Mouse (Mus musculus): ENCODE measurements around the gene Peg3. TPM values are rescaled to one million over a fixed set of nuclear protein-coding genes. Genes with fewer than 3 reads are reported as not detected.
A peak's percentile ranks its signal among the peaks of the same experiment; 100 is the strongest.
"Not testable (repeated sequence)": the region's sequence is repeated elsewhere in the genome, so short reads cannot be mapped to it uniquely, and the experiment has no call there.

The Peg3 gene
- total RNA-seq (2021): 100 to 1,000 TPM; 160 to 182 TPM

DNA sequence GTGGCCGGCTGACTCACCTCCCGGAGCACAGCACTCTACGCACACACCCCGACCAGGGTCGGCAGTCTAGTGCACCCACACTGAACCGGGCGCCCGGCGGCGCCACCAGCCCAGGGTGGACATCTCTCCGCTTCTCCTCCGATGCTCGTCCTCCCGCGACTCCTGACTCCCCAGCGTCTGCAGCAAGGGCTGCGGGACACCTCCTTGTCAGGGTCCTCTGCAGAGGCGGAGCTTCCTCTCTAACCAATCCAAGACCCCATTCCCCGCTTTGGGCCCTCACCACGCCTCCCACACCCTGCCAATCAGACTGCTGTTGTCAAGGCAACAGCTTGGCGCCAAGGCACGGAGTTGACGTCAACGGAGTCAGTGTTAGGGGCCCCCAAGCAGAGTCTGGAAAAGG is at the start of gene Peg3, which contains the start of gene Usp29:
Peg3 (minus strand) TSS at position 191 of the 400 bp plus-strand sequence.
Usp29 (plus strand) TSS at position 338 of the 400 bp plus-strand sequence.
- DNase-seq (ENCODE audit: extremely low spot score in 1 of 2, low spot score in 1 of 2): peak; percentile 69

DNA sequence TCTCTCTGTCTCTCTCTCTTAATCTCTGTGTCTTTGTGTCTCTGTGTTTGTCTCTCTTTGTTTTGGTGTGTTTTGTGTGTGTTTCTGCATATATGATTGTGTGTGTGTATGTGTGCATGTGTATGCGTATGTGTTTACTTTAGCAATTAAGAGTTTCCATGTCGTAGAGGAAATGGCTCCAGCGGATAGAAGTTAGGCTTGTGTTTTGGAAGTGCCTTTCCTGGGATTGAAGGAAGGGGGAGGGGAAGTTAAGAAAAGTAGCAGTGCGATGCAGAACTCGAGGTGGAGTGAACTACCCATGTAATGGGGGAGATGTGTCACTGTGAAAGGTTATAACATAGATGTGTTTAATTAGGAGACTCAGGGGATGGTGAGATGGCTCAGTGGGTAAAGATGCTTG is 48.9 kb upstream of the Peg3 start:
- DNase-seq (ENCODE audit: extremely low spot score in 1 of 2, low spot score in 1 of 2): no peak

DNA sequence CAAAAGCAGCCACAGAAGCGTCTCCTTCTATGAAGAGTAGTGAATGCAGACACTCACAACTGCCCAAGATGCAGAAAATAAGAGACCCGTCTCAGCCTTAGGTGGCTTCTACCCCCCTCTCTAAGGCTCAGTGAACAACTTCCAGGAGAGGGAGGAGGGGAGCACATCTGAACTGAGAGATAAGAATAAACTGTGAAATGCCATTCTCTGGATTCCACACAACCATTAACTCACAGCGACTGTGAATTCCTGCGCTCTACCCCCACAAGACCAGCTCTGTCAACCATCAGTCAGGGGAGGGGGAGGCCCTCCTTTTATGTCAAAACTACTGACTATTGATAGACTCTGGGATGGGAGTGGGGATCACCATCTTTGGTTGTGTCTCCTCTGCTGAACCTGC is 47.5 kb upstream of the Peg3 start:
- no peak for DNase-seq (ENCODE audit: extremely low spot score in 1 of 2, low spot score in 1 of 2)

DNA sequence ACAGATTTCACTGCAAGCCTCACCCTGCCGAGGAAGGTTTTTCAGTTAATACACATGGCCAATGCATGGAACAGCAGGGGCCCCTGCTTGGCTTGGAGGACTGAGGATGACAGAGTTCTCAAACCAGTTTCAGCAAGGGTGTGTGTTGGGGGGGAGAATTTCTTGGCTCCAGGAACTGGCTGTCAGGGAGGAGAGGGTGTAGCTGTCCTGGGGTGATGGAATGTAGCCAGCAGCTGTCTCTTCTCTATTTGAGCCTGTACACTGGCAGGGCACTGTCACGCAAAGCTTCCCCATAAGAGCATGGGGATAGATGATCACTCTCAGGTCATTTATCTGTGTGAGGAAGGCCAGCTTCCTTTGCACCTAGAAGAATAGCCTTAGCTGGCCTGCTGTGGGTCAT is 46.9 kb upstream of the Peg3 start:
- DNase-seq (ENCODE audit: extremely low spot score in 1 of 2, low spot score in 1 of 2): no peak

DNA sequence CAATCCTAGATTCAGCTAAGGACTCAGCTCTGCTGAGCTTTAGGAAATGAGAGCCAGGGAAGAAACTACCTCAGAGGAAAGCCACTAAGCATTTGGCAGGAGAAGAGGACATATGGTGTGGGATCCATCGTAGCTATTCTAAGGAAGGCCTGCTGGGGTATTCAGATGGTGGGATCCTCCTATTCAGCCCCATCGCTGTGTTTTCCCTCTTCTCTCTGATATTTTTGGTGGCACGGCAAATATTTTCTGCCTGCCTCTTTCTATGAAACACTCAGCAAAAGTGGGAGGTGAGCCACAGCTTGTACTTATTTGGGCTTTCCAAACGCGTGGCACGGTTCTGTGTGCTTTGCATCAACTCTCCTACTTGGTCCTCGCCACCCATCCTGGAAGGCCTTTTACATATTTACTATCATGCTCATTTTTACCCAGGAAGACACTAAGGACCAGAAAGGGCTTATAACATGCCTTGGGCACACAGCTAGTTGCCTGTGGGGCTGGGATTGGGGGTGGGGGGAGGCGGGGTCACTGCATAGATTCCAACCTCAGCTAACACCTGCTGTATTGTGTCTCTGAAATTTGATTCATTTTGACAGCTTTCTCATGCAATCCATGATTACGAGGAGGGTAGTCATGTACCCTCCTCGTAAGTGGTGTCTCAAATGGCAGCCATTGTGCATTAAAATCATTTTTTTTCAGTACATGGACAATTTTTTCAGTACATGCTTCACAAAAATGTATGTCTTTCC is 46.3 kb upstream of the Peg3 start:
- peak; percentile 8 to 21 for DNase-seq (ENCODE audit: extremely low spot score in 1 of 2, low spot score in 1 of 2)

DNA sequence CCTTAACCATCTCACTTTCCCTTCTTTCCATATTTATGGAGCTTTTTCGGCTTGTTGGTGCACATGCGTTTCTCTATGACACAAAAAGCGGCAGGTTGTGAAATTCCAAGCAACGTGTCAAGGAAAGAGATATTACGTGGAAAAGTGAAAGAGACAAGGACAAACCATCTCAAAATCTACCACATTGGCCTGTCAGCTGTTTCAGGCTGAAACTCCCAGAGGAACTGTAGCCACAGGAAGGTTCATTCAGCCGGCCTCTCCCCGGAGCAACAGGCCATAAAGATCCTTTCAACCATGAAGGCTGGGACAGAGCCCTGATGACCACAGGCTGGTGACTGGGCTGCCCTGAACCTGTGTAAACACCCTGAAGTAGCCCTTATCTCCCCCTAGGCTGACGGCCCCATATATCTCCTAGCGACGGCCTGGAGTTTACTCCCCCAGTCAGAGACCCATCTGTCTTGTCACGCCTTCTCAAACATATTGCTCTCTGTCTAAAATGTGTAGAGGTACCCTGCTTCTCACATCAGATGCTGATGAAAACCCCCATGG is 43.7 kb upstream of the Peg3 start:
- DNase-seq (ENCODE audit: extremely low spot score in 1 of 2, low spot score in 1 of 2): not testable (repeated sequence)

DNA sequence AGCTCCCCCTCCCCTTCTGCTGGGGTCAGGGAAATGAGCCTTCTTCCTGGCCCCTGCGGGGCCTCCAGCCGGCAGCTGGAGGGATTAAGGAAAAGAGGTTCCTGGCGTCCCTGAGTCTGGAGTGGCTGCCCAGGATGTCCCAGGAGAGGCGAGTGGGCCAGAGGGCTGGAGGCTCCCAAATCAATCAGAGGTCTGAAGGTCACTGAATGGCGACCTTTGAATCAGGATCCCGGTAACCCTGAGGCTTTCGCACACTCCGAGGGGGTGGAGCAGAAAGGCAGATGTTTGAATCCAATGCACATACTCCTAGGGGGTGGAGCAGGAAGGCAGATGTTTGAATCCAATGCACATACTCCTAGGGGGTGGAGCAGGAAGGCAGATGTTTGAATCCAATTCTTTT is 40.1 kb upstream of the Peg3 start:
- no peak for DNase-seq (ENCODE audit: extremely low spot score in 1 of 2, low spot score in 1 of 2)

DNA sequence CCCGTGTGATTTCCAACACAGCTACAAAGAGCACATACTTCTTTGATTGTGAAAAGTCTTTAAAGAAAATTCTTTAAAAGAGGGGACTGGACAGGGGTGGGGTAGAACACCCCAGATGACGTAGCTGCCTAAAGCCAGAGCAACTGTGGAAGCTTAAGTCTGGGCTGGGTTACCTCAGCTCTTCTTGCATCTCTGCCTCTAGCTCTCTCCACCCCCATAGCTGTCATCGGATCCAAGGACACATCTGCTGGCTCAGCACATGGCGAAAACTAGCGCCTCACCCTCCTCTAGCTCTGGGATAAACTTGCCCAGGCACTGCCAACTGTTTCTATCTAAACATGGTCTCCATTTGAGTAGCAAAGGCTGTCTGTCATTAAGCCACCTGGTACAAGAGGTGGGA is 35.0 kb upstream of the Peg3 start:
- DNase-seq (ENCODE audit: extremely low spot score in 1 of 2, low spot score in 1 of 2): no peak

DNA sequence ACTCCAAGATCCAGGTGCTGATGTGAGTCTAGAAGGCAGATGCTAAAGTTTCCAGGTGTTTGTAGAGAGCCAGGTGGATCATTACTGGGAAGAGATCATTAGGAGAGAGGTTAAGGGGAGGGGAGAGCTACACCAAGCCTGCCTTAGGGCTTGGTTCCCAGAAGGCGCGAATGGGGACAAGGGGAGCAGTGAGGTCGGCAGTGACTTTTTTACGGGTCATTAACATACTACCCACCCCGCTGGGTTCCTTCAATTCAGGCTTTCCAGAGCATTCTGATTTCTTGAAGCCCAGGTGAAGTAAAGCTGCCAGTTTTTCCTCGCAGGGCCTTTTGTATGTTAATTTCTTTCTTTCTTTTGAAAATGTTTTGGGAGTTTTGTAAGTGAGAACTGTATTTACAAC is 29.9 kb upstream of the Peg3 start:
- DNase-seq (ENCODE audit: extremely low spot score in 1 of 2, low spot score in 1 of 2): no peak

DNA sequence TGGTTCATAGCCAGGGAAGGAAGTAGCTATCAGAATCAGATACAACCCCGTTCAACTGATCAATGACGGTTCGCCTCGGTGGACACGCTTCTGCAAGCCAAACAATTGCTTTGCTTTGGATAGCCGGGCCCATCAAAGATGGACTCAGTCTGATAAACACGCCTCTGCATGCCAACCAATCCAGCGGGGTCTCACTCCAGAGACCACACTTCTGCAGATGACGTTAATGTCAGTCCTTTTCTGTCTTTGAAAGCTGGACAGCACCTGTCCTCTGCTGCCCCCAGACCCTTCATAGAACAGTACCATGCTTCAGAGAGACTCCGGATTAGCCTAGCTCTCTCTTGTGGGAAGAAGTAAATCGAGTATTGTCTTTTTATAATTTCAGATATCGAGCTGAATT is 29.5 kb upstream of the Peg3 start:
- no peak for DNase-seq (ENCODE audit: extremely low spot score in 1 of 2, low spot score in 1 of 2)

DNA sequence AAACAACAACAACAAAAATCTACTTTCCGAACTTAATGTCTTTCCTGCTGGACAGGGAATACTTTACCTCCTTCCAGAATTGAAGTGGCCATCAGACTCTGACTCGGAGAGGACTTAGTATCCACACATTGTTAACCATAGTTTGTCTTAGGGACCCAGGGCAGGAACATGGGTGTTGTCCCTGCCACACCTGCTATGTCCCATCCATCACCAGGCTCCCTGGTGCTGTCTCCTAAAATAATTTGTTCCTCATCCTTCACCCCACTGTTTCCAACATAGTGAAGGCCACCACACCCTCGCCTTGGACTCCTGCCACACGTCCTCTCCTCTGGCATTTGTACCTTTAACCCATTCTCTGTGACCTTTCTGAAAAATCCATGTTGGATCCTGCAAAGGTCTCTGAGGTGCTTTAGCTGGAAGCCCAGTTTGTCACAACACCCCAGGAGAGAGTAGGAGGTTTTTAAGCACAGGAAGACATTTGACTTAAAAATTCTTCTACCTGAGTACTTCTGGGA is 26.6 kb upstream of the Peg3 start:
- DNase-seq (ENCODE audit: extremely low spot score in 1 of 2, low spot score in 1 of 2): no peak

DNA sequence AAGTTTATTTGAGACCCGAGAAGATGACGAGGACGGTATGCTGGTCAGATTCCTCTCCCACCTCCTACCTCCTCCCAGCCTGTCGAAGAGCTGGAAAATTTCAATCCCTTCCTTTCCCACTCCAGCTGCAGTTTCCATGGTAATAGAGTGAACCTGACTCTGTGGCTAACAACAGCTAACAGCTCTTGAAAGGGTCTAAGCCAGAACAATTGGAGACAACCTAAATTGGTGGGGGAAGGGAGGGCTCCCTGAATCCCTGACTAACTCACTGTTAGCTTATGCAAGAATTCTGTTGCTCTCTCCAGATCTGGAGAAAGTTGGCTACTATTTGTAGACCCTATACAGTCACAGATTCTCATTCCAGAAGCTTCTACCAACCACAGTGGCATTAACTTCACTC is 23.2 kb upstream of the Peg3 start:
- DNase-seq (ENCODE audit: extremely low spot score in 1 of 2, low spot score in 1 of 2): no peak

DNA sequence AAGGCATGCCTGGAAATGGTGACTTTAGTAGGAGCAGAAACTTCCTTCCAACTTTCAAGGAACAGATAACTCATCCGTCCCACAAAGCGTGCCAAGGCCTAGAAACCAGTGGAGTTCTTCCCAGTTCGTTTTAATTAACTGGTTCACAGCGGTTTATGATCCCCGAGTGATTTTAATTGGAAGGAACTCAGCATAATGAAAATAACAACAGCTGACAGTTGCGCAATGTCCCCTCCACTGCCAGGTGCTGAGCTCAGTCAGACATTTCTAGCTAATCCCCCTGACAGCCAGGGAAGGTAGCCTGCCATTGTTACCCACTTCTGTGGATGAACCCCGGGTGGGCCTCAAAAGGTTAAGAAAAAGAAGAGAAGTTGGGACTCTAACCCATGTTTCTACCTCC is 19.0 kb upstream of the Peg3 start:
- DNase-seq (ENCODE audit: extremely low spot score in 1 of 2, low spot score in 1 of 2): peak in 1 of 2 experiments; percentile 6

DNA sequence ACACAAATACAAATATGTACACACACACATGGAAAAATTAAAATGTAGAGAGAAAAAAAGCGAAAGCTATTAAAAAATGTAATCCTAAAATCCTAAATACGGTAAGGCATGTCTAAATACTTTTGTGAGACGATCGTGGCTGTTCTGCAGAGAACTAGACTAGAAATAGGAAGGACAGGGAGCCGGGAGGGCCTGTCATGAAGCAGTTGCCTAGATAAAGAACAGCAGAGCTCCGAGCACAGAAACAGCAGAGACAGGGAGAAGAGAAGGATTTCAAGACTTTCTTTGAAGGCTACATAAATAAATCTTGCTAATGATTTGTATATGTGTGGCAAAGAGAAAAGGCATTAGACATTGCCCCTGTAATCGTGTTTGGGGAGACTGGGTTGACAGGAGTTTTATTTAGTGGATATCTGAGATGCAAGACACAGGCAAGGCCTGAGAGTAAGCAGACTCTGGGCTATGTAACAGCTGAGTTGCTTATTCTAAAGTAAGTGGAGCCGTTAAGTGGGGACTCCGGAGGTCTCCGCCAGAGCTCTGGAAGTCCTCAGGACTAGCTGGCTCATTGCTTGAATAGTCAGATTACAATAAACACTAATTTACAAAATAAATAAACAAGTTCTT is 14.2 kb upstream of the Peg3 start:
- no peak for DNase-seq (ENCODE audit: extremely low spot score in 1 of 2, low spot score in 1 of 2)

DNA sequence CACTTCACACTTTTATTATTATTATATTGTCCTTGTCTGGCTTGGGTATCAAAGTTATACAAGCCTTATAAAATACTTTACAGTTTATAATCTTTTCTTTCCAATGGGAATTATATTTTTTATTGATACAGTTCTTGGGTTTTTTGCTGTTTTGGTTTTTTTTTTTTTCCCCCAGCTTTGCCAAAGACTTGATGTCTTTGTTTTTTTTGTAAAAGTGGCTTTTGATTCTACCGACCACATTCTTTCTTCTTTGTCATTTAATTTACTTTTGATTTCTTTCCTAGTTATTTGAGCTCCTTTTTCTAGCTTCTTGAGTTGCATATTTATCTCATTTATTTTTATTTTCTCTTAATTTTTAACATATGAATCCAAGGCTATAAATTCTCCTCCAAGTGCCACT is 5.8 kb upstream of the Peg3 start:
- DNase-seq (ENCODE audit: extremely low spot score in 1 of 2, low spot score in 1 of 2): no peak

DNA sequence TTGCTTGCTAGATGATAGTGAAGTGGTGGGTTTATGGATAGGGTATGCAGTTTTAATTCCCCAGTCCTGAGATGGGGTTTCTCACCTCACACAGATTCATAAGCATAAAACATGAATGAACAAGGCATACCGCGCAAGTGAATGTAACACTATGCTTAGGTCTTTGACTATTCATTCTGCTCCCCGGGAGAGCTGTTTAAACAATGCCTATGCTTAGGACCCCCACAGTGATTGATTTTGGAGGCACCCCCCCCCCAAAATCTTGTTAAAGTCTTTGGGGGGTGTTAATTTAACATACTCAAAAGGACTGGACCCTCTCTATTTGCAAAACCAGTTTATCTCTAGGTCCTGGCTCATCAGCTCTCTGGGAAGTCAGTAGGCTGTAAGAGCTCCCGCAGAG is 1.7 kb upstream of the Peg3 start:
- DNase-seq (ENCODE audit: extremely low spot score in 1 of 2, low spot score in 1 of 2): no peak

DNA sequence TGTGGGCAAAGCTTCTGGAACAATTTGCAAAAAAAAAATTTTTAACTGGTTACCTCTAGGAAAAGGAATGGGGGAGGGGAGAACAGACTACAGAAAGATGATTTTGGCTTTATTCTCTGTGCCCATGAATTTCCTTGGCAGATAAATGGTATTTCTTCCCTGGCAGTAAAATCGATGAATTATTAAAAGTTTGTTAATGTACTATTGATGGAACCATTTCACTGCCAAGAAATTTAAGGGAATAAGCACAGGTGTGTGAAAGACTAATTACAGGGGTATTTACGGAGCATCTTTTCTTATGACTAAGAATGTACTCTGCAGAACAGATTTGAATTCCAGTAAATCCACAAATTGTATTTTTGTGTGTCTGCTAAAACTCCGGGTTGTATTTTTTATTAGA is 1.1 kb upstream of the Peg3 start:
- no peak for DNase-seq (ENCODE audit: extremely low spot score in 1 of 2, low spot score in 1 of 2)

DNA sequence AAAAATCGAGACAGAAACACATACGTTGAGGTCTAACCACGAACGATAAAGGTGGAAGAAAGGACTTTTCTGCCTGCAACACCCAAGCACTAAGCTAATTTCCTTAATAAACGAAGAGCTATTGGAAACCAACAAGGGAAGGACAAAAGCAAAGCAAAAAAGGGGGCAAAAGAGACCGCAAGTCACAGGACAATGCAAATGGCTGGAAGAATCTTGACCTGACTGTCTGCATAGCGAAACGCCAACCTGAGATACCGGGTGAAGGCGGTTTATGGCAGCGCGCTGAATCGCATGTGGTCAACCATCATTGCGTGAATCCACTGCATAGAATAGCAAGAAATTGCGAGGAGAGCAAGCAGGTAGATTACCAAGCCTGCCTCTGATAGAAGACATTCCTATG is 570 bp upstream of the Peg3 start:
- DNase-seq (ENCODE audit: extremely low spot score in 1 of 2, low spot score in 1 of 2): no peak

DNA sequence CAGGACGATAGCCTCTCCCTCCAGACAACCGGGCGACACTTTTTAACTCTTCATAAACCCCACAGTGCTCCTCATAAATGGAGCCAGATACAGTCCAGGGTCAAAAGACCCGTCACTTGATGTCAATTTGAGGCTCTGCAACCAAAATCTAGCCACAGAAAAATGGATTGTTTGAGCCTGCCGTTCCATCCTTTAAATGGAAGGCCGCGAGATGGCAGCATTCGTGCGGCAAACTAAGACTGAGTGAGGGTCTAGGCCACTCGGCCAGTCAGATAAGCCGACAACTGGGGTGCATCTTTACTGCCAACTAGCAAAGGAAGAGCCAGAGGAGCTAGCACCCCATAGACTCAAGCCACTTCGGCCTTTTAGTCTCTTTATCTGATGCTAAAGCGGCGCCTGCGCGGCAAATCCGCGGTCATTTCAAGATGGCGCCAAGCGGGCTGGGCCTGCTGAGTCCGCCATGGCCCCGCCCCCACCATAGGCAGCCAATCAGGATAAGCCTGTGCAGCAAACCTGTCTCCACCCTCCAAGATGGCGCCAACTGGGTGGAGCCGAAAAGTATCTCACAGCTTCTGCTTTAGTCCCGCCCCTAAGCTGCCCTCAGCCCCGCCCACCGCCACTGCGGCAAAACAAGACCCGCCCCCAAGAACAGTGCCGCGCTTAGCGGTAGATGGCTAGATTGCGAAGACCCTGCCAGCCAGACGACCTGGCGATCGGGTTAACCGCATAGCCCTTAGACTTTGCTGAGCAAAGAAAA is 992 bp downstream of the Peg3 start:
- DNase-seq (ENCODE audit: extremely low spot score in 1 of 2, low spot score in 1 of 2): peak; percentile 74 to 82

DNA sequence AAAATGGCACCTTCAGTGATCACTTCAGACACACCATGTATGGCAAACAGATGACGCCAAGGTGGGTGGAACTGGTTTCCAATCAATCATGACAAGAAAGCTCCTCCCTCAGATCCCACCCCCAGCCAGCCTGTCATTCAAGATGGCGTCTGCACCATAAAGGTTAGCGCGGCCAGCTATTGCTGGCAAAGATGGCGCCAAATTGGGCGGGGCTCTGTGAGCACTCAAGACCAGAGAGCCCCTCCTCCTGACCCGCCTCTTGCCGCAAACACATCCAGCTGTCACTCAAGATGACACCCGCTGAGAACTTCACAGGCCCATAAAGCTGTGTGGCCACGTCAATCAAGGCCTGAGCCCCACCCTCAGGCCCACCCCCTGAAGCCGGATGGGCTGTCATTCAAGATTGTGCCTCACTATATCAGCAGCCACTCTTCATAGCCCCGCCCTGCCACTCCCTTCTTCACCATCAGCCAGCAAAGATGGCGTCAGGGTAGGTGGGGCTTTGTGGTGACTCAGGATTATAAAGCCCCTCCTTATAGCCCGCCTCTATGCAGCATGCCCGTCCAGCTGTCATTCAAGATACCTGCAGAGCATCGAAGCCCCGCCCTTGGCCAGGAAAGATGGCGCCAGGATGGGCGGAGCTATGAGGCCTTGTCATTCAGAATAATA is 1.8 kb downstream of the Peg3 start:
- peak; percentile 64 to 70 for DNase-seq (ENCODE audit: extremely low spot score in 1 of 2, low spot score in 1 of 2)
